Mouse (Mus musculus) liver, postnatal 0 days (tissue): ENCODE results near the gene Eefsec.

ENCODE experiments used
- CTCF ChIP-seq: sonication (generic); IDR thresholded peaks from 2 replicates; pipeline ENCODE4 v1.5.1; 2016; ENCODE audit warnings: antibody characterized with exemption, low read depth
- EP300 ChIP-seq: IDR thresholded peaks from 2 replicates; pipeline ENCODE4 v1.6.1; 2016; ENCODE audit warnings: antibody characterized with exemption, low read depth, mild to moderate bottlenecking

- TF ChIP-seq CTCF: no peak
- no peak for TF ChIP-seq EP300
These were observed 132.4 kb downstream of the Eefsec start for GRCm38 (mm10) chr6:88313937-88314336.
